ENCODE assay signal across 13 mouse cellular contexts in genomic region chr1:89735146-89735545, GRCm38 (mm10).
"Had no signal": no experiment of that assay in that cellular context is flagged by ENCODE, and none has a peak within 500 bp of the region (broad histone marks: within the 10 kb centered on the region; RNA-seq: fewer than 3 reads in every experiment).

No protein-coding gene starts in this region.

- H3K36me3 ChIP-seq: liver, embryonic 15.5 days had no signal

- H3K9me3 ChIP-seq: liver, embryonic 15.5 days had no signal

- H3K9ac ChIP-seq: liver, embryonic 15.5 days had no signal

- H3K4me3 ChIP-seq: layer of hippocampus, adult 2 months; liver, embryonic 15.5 days had no signal

- DNase-seq: kidney, postnatal 10 days; kidney, postnatal 4 days; left cerebral cortex, postnatal 4 days; lung, adult 2 months; lung, postnatal 36 days; right cerebral cortex, postnatal 4 days; spleen, adult 18-20 months; thymus, adult 18-20 months; thymus, postnatal 14 days had no signal

- H3K27me3 ChIP-seq: liver, embryonic 15.5 days had no signal

- ATAC-seq: lung, postnatal 0 days had no signal

- H3K4me1 ChIP-seq: liver, embryonic 15.5 days had no signal

- H3K4me2 ChIP-seq: liver, embryonic 11.5 days; liver, embryonic 15.5 days had no signal

- H3K27ac ChIP-seq: layer of hippocampus, adult 2 months; liver, embryonic 15.5 days had no signal
